Mouse (Mus musculus) intestine, embryonic 16.5 days (tissue): Measurements from ENCODE around the gene Banp. TPM values are rescaled to one million over a fixed set of nuclear protein-coding genes. Genes with fewer than 3 reads are reported as not detected.

Experiments used
- ATAC-seq: fragments of 200-750 bp; cut with Nextera tagmentation; 2 replicates; pipeline ENCODE4 v1.8.0; 2017; ENCODE audit warnings: moderate TSS enrichment, moderate library complexity
- H3K27ac ChIP-seq: fragments of 300-500 bp; sonication (generic); 2 replicates; pipeline ENCODE4 v1.5.1; 2014; ENCODE audit warnings: mild to moderate bottlenecking, low read length
- H3K27me3 ChIP-seq: fragments of 300-500 bp; sonication (generic); replicated peaks from 2 replicates; pipeline ENCODE4 v1.6.1; 2014; ENCODE audit warnings: low read length, control low read depth, mixed read lengths; ENCODE audit not compliant: control insufficient read depth, insufficient read depth
- H3K36me3 ChIP-seq: fragments of 300-500 bp; sonication (generic); 2 replicates; pipeline ENCODE4 v1.6.1; 2014; ENCODE audit warnings: low read length, control low read depth; ENCODE audit not compliant: control insufficient read depth, insufficient read depth
- H3K4me1 ChIP-seq: fragments of 300-500 bp; sonication (generic); 2 replicates; pipeline ENCODE4 v1.6.1; 2014; ENCODE audit warnings: low read length, control low read depth, mixed read lengths; ENCODE audit not compliant: control insufficient read depth, insufficient read depth
- H3K4me2 ChIP-seq: fragments of 300-500 bp; sonication (generic); 2 replicates; pipeline ENCODE4 v1.6.1; 2014; ENCODE audit warnings: low read depth, low read length, control low read depth
- H3K4me3 ChIP-seq: fragments of 300-500 bp; sonication (generic); 2 replicates; pipeline ENCODE4 v1.5.1; 2014; ENCODE audit warnings: mild to moderate bottlenecking, low read length
- H3K9ac ChIP-seq: fragments of 300-500 bp; sonication (generic); 2 replicates; pipeline ENCODE4 v1.6.1; 2014; ENCODE audit warnings: low read depth, low read length
- H3K9me3 ChIP-seq: fragments of 300-500 bp; sonication (generic); 2 replicates; pipeline ENCODE4 v1.6.1; 2016; ENCODE audit warnings: low read length, control low read depth; ENCODE audit not compliant: control insufficient read depth
- WGBS: fragments of 180-500 bp; shearing (Covaris S2); extraction: QIAGEN DNeasy Blood & Tissue Kit; methylation state at CpG from one replicate; pipeline ENCODE4 v1.1.7; 2014; 5-methylcytosine and 5-hydroxymethylcytosine counted together
- polyA plus RNA-seq: library from polyadenylated mRNA; unstranded; fragments of >200 nt; fragmentation: Nextera tagmentation; extraction: Ambion mirVana; gene quantifications from 2 replicates; pipeline ENCODE4 v1.2.1, GENCODE M21; 2015

The Banp gene
- polyA plus RNA-seq, 1 experiment from 2014 or later: 36.6 TPM

GRCm38 (mm10) chr8:121981520-121981895 is 32.0 kb downstream of the Banp start:
- Histone ChIP-seq H3K36me3 (peaks cover 8% of the 10 kb centered on the region), H3K27me3 (no peaks in the 10 kb centered on the region), H3K9me3 (no peaks in the 10 kb centered on the region), H3K27ac (no peak overlapping the region), H3K4me2 (no peak overlapping the region), H3K9ac (no peak overlapping the region), H3K4me1 (no peaks in the 10 kb centered on the region), H3K4me3 (no peak overlapping the region)
- ATAC-seq: no peak
- 86% methylated on average over 7 of the region's 7 CpGs for WGBS

GRCm38 (mm10) chr8:121985673-121986072 is 36.1 kb downstream of the Banp start:
- H3K4me1 ChIP-seq: no peaks in the 10 kb centered on the region
- no peaks in the 10 kb centered on the region for H3K27me3 ChIP-seq
- H3K4me2 ChIP-seq: no peak overlapping the region
- WGBS: 100% methylated on average over 3 of the region's 3 CpGs
- peaks cover 13% of the 10 kb centered on the region; the same call in 1 of the 2 replicates for H3K36me3 ChIP-seq
- H3K9me3 ChIP-seq: no peaks in the 10 kb centered on the region
- no peak overlapping the region for H3K27ac ChIP-seq
- no peak for ATAC-seq
- H3K9ac ChIP-seq: no peak overlapping the region
- no peak overlapping the region for H3K4me3 ChIP-seq

- no peak overlapping the region for H3K4me2 ChIP-seq
- H3K9ac ChIP-seq: no peak overlapping the region
- 86% methylated on average over 5 of the region's 5 CpGs for WGBS
- H3K4me1 ChIP-seq: no peaks in the 10 kb centered on the region
- H3K27ac ChIP-seq: no peak overlapping the region
- no peak for ATAC-seq
- H3K27me3 ChIP-seq: no peaks in the 10 kb centered on the region
- peaks cover 13% of the 10 kb centered on the region; the same call in 1 of the 2 replicates for H3K36me3 ChIP-seq
- no peak overlapping the region for H3K4me3 ChIP-seq
- no peaks in the 10 kb centered on the region for H3K9me3 ChIP-seq
These were observed 38.3 kb downstream of the Banp start for GRCm38 (mm10) chr8:121987892-121988291.

- no peak overlapping the region for H3K4me3 ChIP-seq
- H3K27ac ChIP-seq: no peak overlapping the region
- no peaks in the 10 kb centered on the region for H3K9me3 ChIP-seq
- no peaks in the 10 kb centered on the region for H3K4me1 ChIP-seq
- no peaks in the 10 kb centered on the region for H3K27me3 ChIP-seq
- 85% methylated on average over 9 of the region's 9 CpGs for WGBS
- peaks cover 13% of the 10 kb centered on the region; the same call in 1 of the 2 replicates for H3K36me3 ChIP-seq
- no peak overlapping the region for H3K9ac ChIP-seq
- ATAC-seq: no peak
- no peak overlapping the region for H3K4me2 ChIP-seq
These were observed 41.1 kb downstream of the Banp start for GRCm38 (mm10) chr8:121990506-121991255.

GRCm38 (mm10) chr8:121991611-121992010 is 42.1 kb downstream of the Banp start:
- no peak overlapping the region for H3K4me3 ChIP-seq
- no peak overlapping the region for H3K4me2 ChIP-seq
- H3K27me3 ChIP-seq: no peaks in the 10 kb centered on the region
- WGBS: 81% methylated on average over 7 of the region's 7 CpGs
- H3K36me3 ChIP-seq: peaks cover 13% of the 10 kb centered on the region; the same call in 1 of the 2 replicates
- H3K4me1 ChIP-seq: no peaks in the 10 kb centered on the region
- ATAC-seq: no peak
- no peaks in the 10 kb centered on the region for H3K9me3 ChIP-seq
- H3K9ac ChIP-seq: no peak overlapping the region
- no peak overlapping the region for H3K27ac ChIP-seq

- Histone ChIP-seq H3K9me3 (no peaks in the 10 kb centered on the region), H3K9ac (no peak overlapping the region), H3K4me3 (no peak overlapping the region), H3K4me2 (no peak overlapping the region), H3K27ac (no peak overlapping the region), H3K4me1 (no peaks in the 10 kb centered on the region), H3K36me3 (peaks cover 13% of the 10 kb centered on the region; the same call in 1 of the 2 replicates), H3K27me3 (no peaks in the 10 kb centered on the region)
- no peak for ATAC-seq
- WGBS: 74% methylated on average over 4 of the region's 4 CpGs
These were observed 43.4 kb downstream of the Banp start for GRCm38 (mm10) chr8:121992911-121993310.

GRCm38 (mm10) chr8:121995112-121995511 is 45.6 kb downstream of the Banp start:
- ATAC-seq: no peak
- H3K4me2 ChIP-seq: no peak overlapping the region
- WGBS: 77% methylated on average over 4 of the region's 4 CpGs
- H3K4me3 ChIP-seq: no peak overlapping the region
- H3K9me3 ChIP-seq: no peaks in the 10 kb centered on the region
- no peak overlapping the region for H3K27ac ChIP-seq
- H3K9ac ChIP-seq: no peak overlapping the region
- no peaks in the 10 kb centered on the region for H3K27me3 ChIP-seq
- peaks cover 14% of the 10 kb centered on the region for H3K36me3 ChIP-seq
- no peaks in the 10 kb centered on the region for H3K4me1 ChIP-seq

- 78% methylated on average over 3 of the region's 3 CpGs for WGBS
- H3K9me3 ChIP-seq: no peaks in the 10 kb centered on the region
- H3K27me3 ChIP-seq: no peaks in the 10 kb centered on the region
- no peak for ATAC-seq
- no peak overlapping the region for H3K27ac ChIP-seq
- H3K4me2 ChIP-seq: no peak overlapping the region
- no peak overlapping the region for H3K4me3 ChIP-seq
- no peaks in the 10 kb centered on the region for H3K4me1 ChIP-seq
- H3K36me3 ChIP-seq: peaks cover 10% of the 10 kb centered on the region
- no peak overlapping the region for H3K9ac ChIP-seq
These were observed 46.3 kb downstream of the Banp start for GRCm38 (mm10) chr8:121995895-121996294.

GRCm38 (mm10) chr8:121998631-121999030 is 49.1 kb downstream of the Banp start:
- no peak overlapping the region for H3K27ac ChIP-seq
- H3K27me3 ChIP-seq: no peaks in the 10 kb centered on the region
- H3K36me3 ChIP-seq: peaks cover 10% of the 10 kb centered on the region
- no peak overlapping the region for H3K4me2 ChIP-seq
- ATAC-seq: no peak
- no peaks in the 10 kb centered on the region for H3K9me3 ChIP-seq
- 89% methylated on average over 4 of the region's 4 CpGs for WGBS
- H3K4me1 ChIP-seq: no peaks in the 10 kb centered on the region
- H3K9ac ChIP-seq: no peak overlapping the region
- H3K4me3 ChIP-seq: no peak overlapping the region

- no peak overlapping the region for H3K9ac ChIP-seq
- no peak overlapping the region for H3K27ac ChIP-seq
- H3K4me1 ChIP-seq: no peaks in the 10 kb centered on the region
- no peaks in the 10 kb centered on the region for H3K9me3 ChIP-seq
- 81% methylated on average over 5 of the region's 5 CpGs for WGBS
- peaks cover 10% of the 10 kb centered on the region for H3K36me3 ChIP-seq
- no peak overlapping the region for H3K4me2 ChIP-seq
- ATAC-seq: no peak
- H3K27me3 ChIP-seq: no peaks in the 10 kb centered on the region
- no peak overlapping the region for H3K4me3 ChIP-seq
These were observed 49.7 kb downstream of the Banp start for GRCm38 (mm10) chr8:121999211-121999610.
